Mouse (Mus musculus) layer of hippocampus, postnatal 14 days (tissue): ENCODE data around the gene Add3. TPM values are rescaled to one million over a fixed set of nuclear protein-coding genes. Genes with fewer than 3 reads are reported as not detected.

Experiments
- DNase-seq, 2 experiments: peaks; one replicate each; pipeline ENCODE4 v3.0.0; 2021 to 2022; ENCODE audit warnings: low spot score in 2 of 2, mixed read lengths in 1 of 2
- total RNA-seq, 2 experiments: library from RNA; stranded (reverse); gene quantifications; 2 replicates each; pipeline ENCODE4 v1.2.3; 2021

Add3 gene
- total RNA-seq, 2 experiments from 2014 or later: 119 to 124 TPM

DNA sequence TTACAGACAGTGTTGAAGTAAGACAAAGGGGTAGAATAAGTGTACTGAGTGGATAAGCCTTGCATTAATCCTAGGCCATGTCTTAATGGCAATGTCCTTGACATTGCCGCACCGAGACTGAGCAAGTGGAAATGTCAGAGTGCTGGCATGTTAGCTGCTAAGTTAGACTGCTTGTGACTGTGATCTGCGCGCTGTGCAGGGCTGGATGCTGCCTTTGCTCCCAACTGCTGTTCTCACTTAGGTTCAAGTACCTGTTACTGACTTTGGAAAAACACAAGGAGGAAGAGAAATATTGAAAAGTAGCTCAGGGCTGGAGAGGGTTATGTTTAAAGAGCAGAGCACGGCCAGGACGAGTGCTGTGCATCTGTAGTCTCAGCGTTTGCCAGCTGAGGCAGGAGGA, 24.4 kb downstream of the Add3 start:
- DNase-seq: no peak

DNA sequence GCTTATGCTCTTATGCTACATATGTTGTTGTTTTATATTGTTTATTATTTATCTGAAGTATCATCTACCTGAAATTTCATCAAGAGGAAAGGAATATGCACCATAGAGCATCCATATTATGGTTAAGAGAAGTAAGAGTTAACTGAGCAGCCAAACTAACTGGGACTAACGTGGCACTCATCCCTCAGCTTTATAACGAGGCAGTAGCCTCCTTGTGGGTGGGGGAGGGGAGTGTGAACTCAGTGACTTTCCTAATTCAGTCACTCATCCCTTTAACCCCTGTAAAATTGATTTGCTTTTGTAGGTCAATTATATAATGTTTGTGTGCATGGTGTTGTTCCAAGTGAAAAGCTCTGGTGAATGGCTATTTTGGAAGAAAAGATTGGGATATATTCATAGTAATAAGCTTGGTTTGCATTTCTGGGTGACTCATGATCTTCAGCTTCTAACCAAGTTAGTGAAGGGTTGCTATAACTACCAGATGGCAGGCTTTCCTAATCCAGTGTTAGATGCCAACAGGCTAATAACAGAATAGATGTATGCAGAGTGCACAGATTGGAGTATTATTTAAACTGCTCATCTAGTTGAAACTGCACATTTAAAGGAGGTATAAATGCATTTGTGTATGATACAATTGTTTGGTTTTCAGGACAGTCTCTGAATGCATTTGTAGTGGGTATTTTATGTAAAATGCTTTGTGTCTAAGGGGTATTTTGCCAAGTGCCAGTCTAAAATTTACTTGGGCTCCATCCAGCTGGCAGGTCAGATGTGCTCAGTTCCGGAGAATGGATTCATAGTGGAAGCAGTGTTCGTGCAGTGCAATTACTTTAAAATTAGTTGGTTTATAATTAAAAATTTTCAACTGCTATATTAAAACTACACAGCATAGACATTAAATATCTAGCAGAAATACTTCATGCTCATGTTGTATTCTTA, 25.3 kb downstream of the Add3 start:
- peak in 1 of 2 experiments; percentile 80 for DNase-seq

DNA sequence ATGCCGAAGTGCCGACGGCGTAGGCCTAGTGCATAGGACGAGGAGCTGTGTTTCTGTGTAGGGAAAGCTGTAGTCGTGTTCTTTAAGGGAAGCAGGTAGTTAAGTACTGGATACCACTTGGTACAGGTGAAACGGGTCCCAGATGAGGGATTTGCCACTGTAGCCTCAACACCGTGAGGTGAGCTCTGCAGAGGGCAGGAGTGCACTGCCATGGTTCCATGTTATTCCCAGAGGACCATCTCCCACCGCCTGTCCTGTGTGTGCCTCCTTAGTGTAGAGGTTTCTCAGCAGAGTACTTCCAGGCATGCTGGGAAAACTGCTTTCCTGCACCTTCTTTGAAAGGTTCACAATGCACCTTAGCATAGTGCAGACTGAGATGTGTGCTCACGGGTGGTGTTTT, 26.1 kb downstream of the Add3 start:
- no peak for DNase-seq

DNA sequence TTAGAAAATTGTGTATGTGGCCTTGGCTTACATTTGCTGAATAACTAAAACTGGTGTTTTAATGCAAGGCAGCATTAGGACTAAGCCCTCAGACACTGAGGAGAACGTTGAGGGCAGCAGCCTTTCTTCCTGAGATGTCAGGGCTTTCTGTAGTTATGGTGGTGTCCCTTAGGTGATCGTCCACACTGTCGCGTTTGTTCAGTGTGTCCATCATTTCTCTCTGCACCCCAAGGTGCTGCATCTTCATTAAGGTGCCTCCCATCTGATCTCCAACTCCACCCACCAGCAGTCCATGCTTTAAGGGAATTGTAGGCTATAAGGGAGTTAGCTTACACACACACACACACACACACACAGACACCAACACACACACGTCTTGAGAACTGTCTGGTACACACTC, 28.3 kb downstream of the Add3 start:
- no peak for DNase-seq

DNA sequence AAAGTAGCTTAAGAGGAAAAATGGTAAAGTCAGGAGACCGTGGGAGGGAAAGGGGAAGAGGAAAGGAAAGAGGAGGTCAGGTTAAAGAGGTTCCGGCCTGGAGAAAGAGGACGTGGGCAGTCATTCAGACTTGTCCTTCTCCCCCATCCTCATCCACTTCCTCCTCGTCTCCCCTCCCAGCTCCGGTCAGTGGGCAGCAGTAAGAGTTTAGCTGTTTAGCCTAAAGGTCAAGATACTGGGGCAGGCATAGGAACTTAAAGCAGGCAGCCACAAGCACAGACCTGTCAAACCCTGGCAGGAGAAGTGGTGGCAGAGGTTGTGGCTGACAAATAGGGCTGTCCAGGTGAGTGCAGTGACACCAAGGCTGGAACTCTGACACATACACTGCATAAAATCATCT, 30.4 kb downstream of the Add3 start:
- no peak for DNase-seq

DNA sequence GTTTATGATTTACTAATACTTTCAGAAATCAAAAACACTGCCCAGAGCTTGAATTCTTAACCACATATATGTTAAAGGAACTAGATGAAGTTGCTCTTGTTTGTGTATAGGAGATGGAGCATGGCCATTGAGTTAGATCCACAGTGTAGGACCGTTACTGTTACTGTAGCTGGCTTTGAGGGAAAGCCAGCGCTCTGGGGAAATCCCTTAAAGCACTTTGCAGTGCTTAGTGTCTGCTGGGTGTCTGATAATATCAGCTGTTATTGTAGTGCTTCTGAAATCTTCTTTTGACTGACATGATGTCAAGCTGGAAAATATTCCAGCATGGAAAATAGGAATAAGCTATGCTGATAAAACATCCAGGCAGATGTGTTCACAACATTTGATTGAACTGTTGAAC, 33.8 kb downstream of the Add3 start:
- DNase-seq: no peak

DNA sequence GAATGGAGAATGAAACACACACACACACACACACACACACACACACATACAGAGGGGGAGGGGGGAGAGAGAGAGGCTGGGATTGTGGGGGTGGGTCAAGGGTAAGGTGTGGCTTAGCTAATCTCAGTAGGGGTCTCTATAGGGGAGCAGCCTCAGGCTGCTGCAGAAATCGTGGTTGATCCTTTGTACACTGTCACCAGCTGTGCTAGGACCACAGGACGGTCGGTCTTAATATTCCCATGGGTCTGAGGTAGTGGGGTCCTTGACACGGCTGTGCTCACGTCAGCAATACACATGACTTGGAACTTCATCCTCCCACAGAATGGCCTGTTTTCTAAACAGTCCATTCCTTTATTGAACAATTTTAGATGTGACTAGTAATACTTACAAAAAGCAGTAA, 35.3 kb downstream of the Add3 start:
- DNase-seq: no peak

DNA sequence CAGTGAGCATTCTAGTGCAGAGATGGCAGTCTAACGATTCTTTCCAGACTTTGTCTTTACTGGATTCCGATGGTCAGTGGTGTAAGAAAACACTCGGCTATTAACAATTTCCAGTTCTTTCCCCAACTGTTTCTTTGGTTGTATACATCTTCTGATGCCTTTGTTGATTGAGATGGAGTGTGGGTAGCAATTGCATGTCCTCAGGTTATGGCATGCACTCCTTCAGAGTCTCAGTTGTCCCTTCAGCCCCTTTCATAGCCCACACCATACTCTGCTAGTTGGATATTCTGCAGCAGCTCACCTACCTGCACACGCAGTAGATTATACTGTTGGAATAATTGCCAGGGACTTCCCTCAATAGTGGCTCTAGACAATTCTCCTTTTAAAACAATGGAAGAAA, 36.3 kb downstream of the Add3 start:
- DNase-seq: no peak

DNA sequence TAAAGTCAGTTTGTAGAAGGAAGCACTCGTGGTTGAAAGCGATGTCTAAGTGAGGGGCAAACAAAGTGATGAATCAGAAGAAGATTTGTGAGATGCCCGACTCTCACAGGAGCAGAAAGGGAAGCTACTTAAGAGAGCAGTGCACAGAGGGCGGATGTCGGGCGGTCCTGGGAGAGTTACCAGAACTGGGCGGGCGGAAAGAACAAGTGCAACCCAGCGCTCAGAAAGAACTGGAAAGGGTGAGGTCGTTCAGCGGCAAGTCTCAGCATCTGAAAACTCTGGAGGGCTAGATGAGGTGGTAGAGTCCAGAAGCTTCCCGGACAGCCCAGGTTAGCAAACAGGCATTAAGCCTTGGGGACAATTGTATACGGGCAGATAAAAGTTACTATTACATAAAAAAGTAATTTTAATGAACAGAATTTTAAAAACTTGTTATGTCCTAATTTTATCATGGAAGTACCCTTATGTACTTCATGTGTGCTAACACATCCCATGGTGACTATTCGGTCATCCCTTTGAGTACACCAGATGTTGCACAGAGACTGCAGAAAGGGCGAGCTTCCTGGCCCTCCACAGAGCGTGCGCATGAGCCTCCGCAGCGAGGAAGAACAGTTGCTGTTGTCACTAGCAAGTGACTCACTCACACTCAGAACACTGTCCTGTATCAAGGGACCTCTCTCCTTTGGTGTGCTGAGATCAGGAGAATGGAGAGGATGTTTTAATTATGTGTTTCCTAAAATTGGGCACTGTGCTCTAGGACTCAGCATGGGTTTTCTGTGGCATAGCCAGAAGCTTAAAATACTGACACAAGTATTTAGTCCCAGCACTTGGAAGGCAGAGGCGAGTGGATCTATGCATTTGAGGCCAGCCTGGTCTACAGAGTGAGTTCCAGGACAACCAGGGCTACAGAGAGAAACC, 38.6 kb downstream of the Add3 start:
- no peak for DNase-seq

DNA sequence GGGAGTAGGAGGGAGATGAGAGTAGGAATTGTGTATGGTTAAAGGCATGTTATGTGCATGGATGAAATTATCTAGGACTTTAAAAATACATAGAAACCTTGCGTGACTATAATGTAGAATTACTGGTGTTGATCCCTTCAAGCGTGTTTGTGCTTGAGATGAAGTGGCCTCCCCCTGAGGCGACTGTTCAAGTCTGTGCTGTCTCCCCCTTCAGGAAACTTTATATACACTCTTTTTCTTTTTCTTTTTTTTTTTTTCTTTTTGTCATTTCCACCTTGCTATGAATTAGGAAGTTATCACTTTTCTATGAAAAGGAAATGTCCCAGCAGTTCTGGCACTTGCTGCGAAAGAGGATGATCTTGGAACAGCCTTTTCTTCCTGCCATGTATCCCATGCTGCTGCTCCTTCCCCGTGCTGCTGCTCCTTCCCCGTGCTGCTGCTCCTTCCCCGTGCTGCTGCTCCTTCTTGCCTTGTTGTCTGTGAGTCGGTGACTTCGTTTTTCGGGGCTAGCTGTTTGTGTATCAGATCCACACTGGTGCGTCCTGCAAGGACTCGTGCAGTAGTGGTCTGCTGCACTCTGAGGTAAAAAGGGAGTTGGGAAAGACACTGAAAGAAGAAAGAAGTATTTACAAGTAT, 40.0 kb downstream of the Add3 start:
- DNase-seq: no peak

DNA sequence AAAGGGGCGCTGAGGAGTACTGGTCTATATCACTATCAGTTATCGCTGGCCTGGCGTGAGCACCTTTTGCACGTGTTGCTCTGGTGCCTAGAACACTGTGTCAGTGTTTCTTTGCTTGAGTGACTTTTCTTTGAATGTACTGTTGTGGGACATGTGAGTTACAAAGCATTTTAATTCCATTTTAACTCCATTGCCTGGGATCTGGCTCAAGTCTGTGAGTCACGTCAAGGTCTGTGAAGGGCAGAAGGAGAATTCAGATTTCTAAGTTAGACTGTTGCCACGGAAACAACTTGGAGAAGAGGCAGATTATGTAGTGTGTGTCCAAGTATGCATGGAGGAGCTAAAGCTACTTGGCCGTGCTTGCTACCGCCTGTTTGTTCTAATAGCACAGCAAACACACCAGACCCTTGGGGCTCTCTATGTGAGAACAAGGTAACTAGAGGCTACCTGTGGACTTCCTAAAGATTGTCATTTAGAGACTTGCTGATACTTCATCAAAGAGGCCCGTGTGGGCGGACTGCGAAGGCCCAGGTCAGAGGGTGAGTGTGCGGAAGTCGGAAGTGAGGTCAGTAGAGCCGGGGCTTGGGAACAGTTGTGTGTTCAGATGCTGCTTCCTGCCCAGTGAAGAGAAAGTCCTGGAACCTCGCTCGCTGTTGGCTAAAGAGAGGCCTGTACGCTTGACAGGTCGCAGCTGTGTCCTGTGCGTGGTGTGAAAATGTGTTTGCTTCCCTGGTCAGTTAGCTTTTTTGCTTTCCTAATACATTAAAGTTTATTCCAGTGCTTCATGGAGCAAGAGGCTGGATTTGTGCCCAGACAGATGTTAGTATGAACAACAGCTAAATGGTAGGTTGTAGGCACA, 41.0 kb downstream of the Add3 start:
- no peak for DNase-seq

DNA sequence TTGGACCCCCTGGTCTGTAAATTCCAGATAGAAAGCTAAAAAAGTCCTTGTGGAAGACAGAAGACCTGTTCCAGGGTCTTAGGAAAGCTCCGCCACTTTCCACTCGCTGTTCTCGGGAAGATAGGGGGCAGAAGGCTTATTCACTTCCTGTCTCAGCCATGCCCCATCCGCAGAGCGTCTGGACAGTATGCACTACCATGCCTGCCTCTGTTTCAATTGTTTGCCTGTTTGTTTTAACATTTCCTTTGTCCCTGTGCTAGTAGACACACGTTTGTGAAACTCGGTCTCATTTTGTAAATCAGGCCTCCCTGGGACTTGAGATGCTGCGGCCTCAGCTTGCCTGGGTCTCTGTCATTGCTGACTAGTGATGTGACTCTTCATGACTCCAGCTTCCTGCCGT, 43.4 kb downstream of the Add3 start:
- no peak for DNase-seq

DNA sequence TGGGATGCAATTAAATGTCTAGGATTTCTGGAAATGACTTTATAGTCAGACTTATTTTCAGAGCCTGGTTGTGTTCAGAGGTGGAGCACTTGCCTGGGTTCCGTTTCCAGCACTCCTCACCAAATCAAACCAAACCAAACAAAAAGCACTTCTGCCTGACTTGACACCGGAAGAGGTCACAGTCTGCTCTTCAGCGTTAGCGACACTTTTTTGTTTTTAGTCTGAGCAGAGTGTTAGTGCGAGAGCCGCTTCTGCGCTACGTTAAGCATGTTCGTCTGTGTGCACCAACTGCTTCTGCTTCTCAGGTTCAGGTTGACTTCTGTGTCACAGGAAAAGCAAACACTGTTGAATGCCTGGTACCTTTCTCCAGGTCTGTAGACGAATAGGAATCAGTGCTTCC, 44.0 kb downstream of the Add3 start:
- no peak for DNase-seq

DNA sequence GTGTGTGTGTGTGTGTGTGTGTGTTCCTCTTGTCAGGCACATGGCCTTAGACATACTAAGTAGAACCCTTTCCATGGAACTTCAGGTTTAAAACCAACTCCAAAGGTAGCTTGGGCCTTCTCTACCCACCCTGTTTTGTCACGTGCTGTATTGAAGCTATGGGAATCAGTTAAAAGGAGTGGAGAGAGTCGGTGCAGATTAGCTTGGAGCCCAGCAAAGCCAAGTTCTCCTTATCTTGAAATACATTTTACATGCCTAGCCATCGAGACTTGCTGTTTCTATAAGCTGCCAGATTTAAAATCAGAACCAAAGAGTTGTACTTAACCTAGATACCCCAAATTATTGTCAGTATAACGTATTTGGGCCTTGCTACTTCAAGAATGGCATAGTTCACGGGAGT, 44.7 kb downstream of the Add3 start:
- DNase-seq: no peak

DNA sequence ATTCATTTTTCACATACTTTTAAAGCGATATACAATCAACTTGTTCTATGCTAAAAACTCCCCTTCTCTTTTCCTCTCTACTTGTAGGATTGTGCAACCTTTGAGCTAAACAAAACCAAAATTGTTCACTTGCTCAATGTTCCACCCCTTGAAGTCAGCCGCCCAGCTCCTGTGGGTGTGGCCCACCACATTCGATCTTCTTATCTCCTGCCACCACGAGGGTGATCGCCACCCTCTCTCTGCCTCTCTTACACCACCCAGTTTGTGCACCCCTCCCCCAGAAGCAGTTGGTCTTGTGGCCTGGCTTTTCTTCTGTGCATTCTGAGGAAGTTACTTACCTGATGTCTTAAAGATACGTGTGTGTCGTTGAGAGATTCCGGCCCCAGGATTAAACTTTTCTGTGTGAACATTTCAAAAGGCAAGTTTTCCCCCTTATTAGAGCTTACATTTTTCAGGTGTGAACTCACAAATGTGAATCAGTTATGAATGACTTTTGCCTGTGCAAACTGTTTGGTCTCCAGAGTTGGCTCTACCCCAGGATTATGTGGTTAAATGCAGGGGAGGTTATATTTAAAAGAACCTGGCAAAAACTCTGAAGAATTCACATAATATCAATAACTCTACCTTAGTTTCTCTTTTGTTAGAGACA, 45.4 kb downstream of the Add3 start:
- DNase-seq: no peak

DNA sequence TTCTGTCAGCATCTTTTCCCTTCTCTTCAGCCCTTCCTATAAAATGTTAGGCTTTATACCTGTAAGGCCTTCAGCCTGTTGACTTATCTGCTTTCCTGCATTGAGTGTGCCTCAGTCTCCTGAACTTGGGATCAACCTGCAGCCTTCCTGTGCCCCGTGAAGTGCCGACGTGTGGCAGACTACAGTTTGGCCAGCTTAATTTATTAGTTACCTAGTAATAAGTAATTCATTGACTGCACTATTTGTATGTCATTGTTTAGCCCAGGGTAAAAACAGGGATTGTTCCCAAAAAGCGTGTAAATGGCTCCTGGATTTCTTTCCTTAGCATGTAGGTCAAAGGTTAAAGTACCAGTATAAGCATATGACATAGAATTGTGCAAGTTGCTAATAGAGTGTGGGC, 46.2 kb downstream of the Add3 start:
- DNase-seq: no peak

DNA sequence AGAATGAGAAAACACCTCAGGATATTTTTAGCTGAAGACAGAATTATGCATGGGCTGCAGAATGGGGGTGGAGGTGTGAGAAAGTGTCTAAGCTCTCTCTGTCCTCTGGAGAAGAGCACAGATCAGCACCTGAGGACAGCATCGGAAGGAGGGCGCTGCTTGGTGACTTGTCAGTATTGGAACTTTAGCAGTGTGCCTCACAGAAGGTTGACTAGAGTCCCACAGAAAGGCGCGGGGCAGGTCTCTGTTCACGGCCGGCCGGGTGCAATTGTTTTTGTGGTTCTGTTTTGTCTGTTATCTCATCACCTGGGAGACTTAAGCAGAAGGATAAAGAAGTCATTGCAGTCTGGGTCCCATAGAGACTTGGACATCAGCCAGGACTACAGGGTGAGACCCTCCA, 47.3 kb downstream of the Add3 start:
- no peak for DNase-seq

DNA sequence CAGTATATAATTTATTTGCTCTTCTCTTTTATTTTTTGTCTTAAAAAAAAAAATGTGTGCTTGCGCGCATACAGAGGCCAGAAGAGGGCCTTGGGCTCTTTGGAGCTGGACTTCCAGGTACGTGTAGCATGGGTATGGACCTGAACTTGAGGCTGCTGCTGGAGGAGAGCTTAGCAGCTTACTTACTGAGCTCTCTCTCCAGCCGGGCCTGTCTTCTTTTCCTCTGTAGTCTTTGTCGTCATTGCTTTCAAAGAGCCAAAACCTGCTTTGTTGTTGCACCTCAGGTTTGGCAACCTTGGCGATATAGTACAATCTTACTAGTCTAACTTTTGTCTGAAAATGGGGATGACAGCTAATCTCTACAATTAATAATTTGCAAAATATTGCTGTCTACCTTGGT, 47.9 kb downstream of the Add3 start:
- no peak for DNase-seq

DNA sequence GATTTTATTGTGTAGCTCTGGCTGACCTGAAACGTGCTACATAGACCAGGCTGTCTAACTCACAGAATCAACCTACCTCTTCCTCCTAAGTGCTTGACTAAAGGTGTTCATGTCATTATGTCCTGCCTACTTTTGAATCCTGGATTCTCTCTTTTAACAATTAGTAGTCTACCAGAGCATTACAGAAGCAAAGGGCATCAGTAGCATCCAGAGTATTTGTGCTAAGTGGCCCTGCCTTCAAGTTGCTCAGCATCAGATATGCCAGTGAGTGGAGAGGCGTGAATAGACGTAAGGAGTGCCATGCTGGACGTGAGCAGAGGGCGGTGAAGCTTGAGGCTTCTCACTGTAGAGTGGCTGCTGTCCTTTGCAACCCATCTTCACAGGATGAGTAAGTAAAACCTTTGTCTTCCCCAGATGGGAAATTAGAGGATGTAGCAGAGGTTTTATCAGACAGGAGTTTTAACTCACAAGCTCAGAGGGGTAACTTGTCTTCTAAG, 48.5 kb downstream of the Add3 start:
- no peak for DNase-seq

DNA sequence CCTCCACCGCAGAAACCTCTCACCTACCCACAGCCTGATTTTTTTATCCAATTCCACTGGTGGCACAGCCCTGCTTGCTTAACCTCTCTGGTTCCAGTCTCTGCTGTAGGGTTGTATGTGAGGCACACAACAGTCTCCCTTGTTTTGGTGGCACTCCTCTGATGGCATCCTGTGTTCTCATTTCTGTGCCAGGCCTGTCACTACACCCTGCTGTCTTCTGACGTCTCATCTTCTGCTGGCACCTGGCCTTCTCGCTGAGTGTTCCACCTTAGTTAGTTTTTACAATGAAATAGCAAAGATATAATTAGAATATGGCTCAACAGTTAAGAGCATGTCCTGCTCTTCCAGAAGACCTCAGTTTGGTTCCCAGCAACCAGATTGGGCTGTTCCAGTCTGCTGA, 49.5 kb downstream of the Add3 start:
- no peak for DNase-seq
